Mouse (Mus musculus) naive thymus-derived CD4-positive, alpha-beta T cell, adult 5 months (primary cell): ENCODE data around the gene Tyrobp. TPM values are rescaled to one million over a fixed set of nuclear protein-coding genes. Genes with fewer than 3 reads are reported as not detected.

Experiments
- polyA plus RNA-seq: library from polyadenylated mRNA; unstranded; fragments of 100-300 nt; shearing (Covaris generic); gene quantifications from one replicate; pipeline ENCODE4 v1.2.1, GENCODE M21; 2017

Tyrobp gene
- not detected for polyA plus RNA-seq

DNA sequence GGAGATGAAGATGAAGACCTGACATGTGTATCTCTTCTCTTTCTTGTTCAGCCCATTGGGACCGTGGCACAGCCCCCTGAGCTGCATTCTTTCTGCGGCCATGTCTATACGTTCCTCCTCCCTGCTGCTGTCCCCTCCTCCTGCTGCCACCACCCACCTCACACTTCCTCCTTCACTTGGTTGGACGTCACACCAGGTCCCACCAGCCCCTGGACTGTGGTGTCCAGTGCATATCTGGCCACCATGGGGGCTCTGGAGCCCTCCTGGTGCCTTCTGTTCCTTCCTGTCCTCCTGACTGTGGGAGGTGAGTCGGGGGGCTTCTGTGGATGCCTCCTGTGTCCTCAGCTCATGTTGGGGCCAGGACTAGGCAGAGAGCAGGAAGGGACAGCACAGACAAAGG, at the start of gene Tyrobp:
Gene Tyrobp, plus strand, starts transcription at position 165 of the 400 bp plus-strand sequence.

DNA sequence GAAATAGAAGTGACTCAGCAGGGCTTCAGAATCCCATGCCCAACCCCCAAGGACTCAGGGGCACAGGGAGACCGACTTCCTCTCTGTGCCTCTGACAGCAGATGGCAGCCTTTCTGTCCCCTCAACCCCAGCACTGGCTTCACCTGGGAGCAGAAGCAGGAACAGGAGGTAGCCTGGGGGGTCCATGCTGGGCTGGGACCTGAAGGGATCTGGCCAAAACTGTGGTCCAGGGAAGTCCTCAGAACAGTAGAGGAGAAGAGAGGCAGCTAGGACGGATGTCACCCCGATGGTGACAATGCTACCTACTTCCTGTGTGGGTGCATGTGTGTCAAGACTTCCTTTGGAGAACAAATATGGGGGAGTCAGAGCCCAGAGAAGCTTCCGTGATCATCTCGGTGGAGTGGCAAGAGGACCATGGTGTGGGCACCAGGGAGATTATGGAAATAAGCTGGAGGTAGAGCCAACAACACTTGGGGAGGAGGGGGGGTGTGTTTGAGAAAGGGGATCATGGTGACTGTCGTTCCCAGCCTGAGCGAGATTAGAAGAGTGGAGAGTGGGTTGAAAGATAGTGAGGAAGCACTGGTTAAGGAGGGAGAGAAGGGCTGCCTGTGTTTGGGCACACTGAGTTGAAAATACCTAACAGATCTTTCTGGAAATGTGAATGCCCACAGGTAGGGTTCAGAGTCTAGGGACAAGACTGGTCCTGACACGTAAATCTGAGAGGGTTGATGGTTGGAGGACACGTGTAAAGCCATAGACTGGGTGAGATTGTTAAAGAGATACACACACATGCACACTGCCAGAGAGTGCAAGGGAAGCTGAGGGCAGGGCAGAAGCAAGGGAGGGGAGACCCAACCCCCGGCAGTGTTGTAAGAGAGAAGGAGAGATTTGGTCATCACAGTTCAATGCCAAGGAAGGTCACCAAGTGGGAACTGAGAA, 6.3 kb downstream of the Tyrobp start, which contains the start of gene Hcst:
Gene Hcst, minus strand, starts transcription at position 294 of the 939 bp plus-strand sequence.

GRCm38 (mm10) chr7:30421175-30421889, 7.8 kb downstream of the Tyrobp start, which contains the start of gene Nfkbid:
Gene Nfkbid, plus strand, starts transcription at chr7:30421732.

GRCm38 (mm10) chr7:30444971-30445751, 31.6 kb downstream of the Tyrobp start, which contains the start of gene Aplp1:
Gene Aplp1, minus strand, starts transcription at chr7:30445535.

GRCm38 (mm10) chr7:30457629-30458330, 44.2 kb downstream of the Tyrobp start, which contains the start of the genes Kirrel2 and Nphs1:
Gene Kirrel2, minus strand, starts transcription at chr7:30457690.
Gene Nphs1, plus strand, starts transcription at chr7:30458315.

Other genes with a start within 250 kb of the Tyrobp start
- gene Zfp146, start 244.0 kb upstream of the Tyrobp start, polyA plus RNA-seq, result 49.7 TPM
- gene Cox7a1, start 229.6 kb upstream of the Tyrobp start, polyA plus RNA-seq, result not detected
- 52.2 TPM for gene Capns1, start 214.9 kb upstream of the Tyrobp start, polyA plus RNA-seq
- gene Polr2i, start 181.8 kb upstream of the Tyrobp start, polyA plus RNA-seq, result 27.8 TPM
- 34.7 TPM for gene Tbcb, start 181.5 kb upstream of the Tyrobp start, polyA plus RNA-seq
- gene Ovol3, start 178.0 kb upstream of the Tyrobp start, polyA plus RNA-seq, result not detected
- gene Thap8, start 133.7 kb upstream of the Tyrobp start, polyA plus RNA-seq, result 1.0 TPM
- gene Wdr62, start 133.3 kb upstream of the Tyrobp start, polyA plus RNA-seq, result 5.2 TPM
- gene Clip3, start 122.0 kb upstream of the Tyrobp start, polyA plus RNA-seq, result not detected
- gene Alkbh6, start 105.0 kb upstream of the Tyrobp start, polyA plus RNA-seq, result 92.8 TPM
- gene Syne4, start 99.0 kb upstream of the Tyrobp start, polyA plus RNA-seq, result 6.1 TPM
- gene E130208F15Rik, start 92.0 kb upstream of the Tyrobp start, polyA plus RNA-seq, result not detected
- 24.2 TPM for gene Sdhaf1, start 89.9 kb upstream of the Tyrobp start, polyA plus RNA-seq
- not detected for gene Lrfn3, start 51.0 kb upstream of the Tyrobp start, polyA plus RNA-seq
- 367 TPM for gene Hcst, start 6.1 kb downstream of the Tyrobp start, polyA plus RNA-seq
- 181 TPM for gene Nfkbid, start 8.0 kb downstream of the Tyrobp start, polyA plus RNA-seq
- gene Aplp1, start 31.8 kb downstream of the Tyrobp start, polyA plus RNA-seq, result 3.6 TPM
- not detected for gene Kirrel2, start 43.9 kb downstream of the Tyrobp start, polyA plus RNA-seq
- gene Nphs1, start 44.6 kb downstream of the Tyrobp start, polyA plus RNA-seq, result not detected
- gene Prodh2, start 79.9 kb downstream of the Tyrobp start, polyA plus RNA-seq, result not detected
- gene Arhgap33, start 121.3 kb downstream of the Tyrobp start, polyA plus RNA-seq, result 1.2 TPM
- gene Hspb6, start 138.4 kb downstream of the Tyrobp start, polyA plus RNA-seq, result 5.3 TPM
- gene Proser3, start 138.5 kb downstream of the Tyrobp start, polyA plus RNA-seq, result 4.3 TPM
- gene Lin37, start 146.1 kb downstream of the Tyrobp start, polyA plus RNA-seq, result 53.4 TPM
- 85.7 TPM for gene U2af1l4, start 149.5 kb downstream of the Tyrobp start, polyA plus RNA-seq
- 68.6 TPM for gene Gm49396, start 149.6 kb downstream of the Tyrobp start, polyA plus RNA-seq
- gene Psenen, start 149.9 kb downstream of the Tyrobp start, polyA plus RNA-seq, result 168 TPM
- gene Igflr1, start 151.7 kb downstream of the Tyrobp start, polyA plus RNA-seq, result 38.1 TPM
- 16.1 TPM for gene Kmt2b, start 175.0 kb downstream of the Tyrobp start, polyA plus RNA-seq
- 1.1 TPM for gene Zbtb32, start 185.1 kb downstream of the Tyrobp start, polyA plus RNA-seq
- 0.49 TPM for gene Upk1a, start 199.1 kb downstream of the Tyrobp start, polyA plus RNA-seq
- 305 TPM for gene Cox6b1, start 212.4 kb downstream of the Tyrobp start, polyA plus RNA-seq
- gene Etv2, start 222.1 kb downstream of the Tyrobp start, polyA plus RNA-seq, result not detected
- 214 TPM for gene Rbm42, start 236.6 kb downstream of the Tyrobp start, polyA plus RNA-seq